Mouse (Mus musculus): ENCODE measurements around the gene Tpcn1. TPM values are rescaled to one million over a fixed set of nuclear protein-coding genes. Genes with fewer than 3 reads are reported as not detected.
A peak's percentile ranks its signal among the peaks of the same experiment; 100 is the strongest.

Tpcn1 gene
- polyA plus RNA-seq, 1 experiment from 2014 or later, result 23.8 TPM

DNA sequence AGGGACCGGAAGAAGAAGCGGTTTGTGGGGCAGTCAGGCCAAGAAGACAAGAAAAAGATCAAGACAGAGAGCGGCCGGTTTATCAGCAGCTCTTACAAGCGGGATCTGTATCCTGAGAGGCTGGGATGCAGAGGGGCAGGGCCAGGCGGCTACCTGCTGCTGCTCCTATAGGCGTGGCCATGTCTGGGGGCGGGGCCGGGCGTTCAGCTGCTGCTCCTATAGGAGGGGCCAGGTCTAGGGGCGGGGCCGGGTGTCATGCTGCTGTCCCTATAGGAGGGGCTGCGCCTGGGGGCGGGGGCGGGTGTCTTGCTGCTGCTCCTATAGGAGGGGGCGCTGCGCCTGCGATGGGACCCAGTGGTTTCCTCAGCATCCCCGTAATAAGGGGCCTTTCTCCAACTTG lies 37.9 kb upstream of the Tpcn1 start:
- peak; percentile 49; the same call in 1 of the 2 replicates for ATAC-seq (ENCODE audit: insufficient read depth, low FRiP score)
- Histone ChIP-seq H3K4me2 (ENCODE audit: low read depth, low read length) (no peak overlapping the region), H3K4me1 (ENCODE audit: control insufficient read depth, insufficient read depth, low read length) (0 out of 2 replicates have a peak, but pooled peaks cover 3% of the 10 kb centered on the region), H3K9ac (ENCODE audit: low read length) (no peak overlapping the region), H3K9me3 (replicated peaks; ENCODE audit: control insufficient read depth, low read length) (no peaks in the 10 kb centered on the region), H3K27me3 (ENCODE audit: control insufficient read depth, insufficient read depth, low read length) (peaks cover 4% of the 10 kb centered on the region; the same call in 1 of the 2 replicates), H3K4me3 (replicated peaks; ENCODE audit: low read length) (no peak overlapping the region), H3K36me3 (ENCODE audit: control insufficient read depth, insufficient read depth, low read length) (peaks cover 21% of the 10 kb centered on the region; the same call in 1 of the 2 replicates), H3K27ac (ENCODE audit: low read length) (no peak overlapping the region)
- 41% methylated on average over 19 of the region's 19 CpGs for WGBS

DNA sequence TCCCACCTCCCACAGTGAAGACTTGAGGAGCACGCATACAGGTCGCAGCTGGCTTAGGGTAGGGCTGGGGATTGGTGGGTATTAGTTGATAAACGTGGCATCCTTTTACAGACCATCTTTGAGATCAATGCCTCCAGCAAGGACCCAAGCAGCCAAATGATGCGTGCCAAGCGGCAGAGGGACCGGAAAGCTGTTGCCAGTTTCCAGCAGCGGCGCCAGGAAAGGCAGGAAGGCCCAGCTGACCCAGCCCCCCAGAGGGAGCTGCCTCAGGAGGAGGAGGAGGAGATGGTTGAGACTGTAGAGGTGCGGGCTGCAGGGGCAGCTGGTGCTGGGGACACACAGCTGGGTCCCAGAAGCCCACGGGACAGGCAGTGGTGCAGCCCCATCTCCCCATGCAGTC lies 36.0 kb upstream of the Tpcn1 start:
- Histone ChIP-seq H3K9me3 (replicated peaks; ENCODE audit: control insufficient read depth, low read length) (no peaks in the 10 kb centered on the region), H3K36me3 (ENCODE audit: control insufficient read depth, insufficient read depth, low read length) (peaks cover 31% of the 10 kb centered on the region), H3K27ac (ENCODE audit: low read length) (no peak overlapping the region), H3K4me2 (ENCODE audit: low read depth, low read length) (no peak overlapping the region), H3K4me1 (ENCODE audit: control insufficient read depth, insufficient read depth, low read length) (0 out of 2 replicates have a peak, but pooled peaks cover 3% of the 10 kb centered on the region), H3K27me3 (ENCODE audit: control insufficient read depth, insufficient read depth, low read length) (no peaks in the 10 kb centered on the region), H3K9ac (ENCODE audit: low read length) (no peak overlapping the region), H3K4me3 (replicated peaks; ENCODE audit: low read length) (no peak overlapping the region)
- 95% methylated on average over 10 of the region's 10 CpGs for WGBS
- no peak for ATAC-seq (ENCODE audit: insufficient read depth, low FRiP score)

DNA sequence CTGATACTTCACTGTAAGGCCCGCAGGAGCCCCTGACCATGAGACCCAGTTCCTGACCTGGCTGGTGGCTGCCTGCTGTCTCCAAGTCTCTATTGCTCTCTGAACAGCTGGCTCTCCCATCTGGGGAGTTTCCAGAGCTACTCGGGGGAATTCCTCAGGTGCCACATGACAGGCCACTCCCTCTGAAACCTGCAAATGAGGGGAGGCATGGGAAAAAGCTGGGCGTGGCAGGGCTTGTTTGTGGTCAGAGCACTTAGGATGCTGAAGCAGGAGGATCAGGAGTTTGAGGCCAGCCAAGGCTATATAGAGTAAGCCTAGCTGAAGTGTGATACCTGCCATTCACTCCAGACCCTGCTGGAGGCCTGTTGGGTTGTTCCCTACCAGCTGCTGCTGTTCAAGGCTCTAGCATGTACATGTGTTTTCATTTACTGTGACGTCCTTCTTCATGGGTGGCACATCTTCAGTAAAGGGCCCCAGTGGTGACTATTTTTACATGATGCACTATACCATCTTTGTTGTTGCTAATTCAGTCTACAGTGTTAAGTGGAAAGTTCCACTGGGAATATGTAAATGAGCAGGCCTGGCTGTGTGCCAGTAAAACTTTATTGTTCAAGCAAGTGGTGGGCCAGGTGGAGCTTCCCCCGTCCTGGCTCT lies 33.9 kb upstream of the Tpcn1 start:
- Histone ChIP-seq H3K9me3 (replicated peaks; ENCODE audit: control insufficient read depth, low read length) (no peaks in the 10 kb centered on the region), H3K4me1 (ENCODE audit: control insufficient read depth, insufficient read depth, low read length) (no peaks in the 10 kb centered on the region), H3K4me3 (replicated peaks; ENCODE audit: low read length) (no peak overlapping the region), H3K27ac (ENCODE audit: low read length) (no peak overlapping the region), H3K9ac (ENCODE audit: low read length) (no peak overlapping the region), H3K27me3 (ENCODE audit: control insufficient read depth, insufficient read depth, low read length) (no peaks in the 10 kb centered on the region), H3K36me3 (ENCODE audit: control insufficient read depth, insufficient read depth, low read length) (peaks cover 42% of the 10 kb centered on the region), H3K4me2 (ENCODE audit: low read depth, low read length) (no peak overlapping the region)
- WGBS, result 74% methylated on average over 5 of the region's 5 CpGs
- no peak for ATAC-seq (ENCODE audit: insufficient read depth, low FRiP score)

DNA sequence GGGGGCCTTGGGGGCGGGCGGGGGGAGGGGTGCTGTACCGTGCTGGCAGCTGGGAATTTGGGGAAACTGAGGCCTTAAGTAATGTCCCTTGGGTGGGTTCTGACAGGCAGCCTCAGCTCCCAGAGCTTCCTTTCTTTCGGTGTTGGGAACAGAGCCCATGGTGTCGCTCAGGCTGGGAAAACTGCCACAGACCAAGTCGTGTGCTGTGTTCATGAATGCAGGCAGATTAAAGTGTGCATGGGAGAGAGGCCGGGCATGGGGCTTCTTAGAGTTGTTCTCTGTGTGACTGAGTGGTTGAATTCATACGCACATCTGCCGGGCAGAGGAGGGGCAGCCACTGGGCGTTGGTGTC lies 33.3 kb upstream of the Tpcn1 start:
- Histone ChIP-seq H3K9me3 (replicated peaks; ENCODE audit: control insufficient read depth, low read length) (no peaks in the 10 kb centered on the region), H3K4me3 (replicated peaks; ENCODE audit: low read length) (no peak overlapping the region), H3K27ac (ENCODE audit: low read length) (no peak overlapping the region), H3K4me2 (ENCODE audit: low read depth, low read length) (no peak overlapping the region), H3K36me3 (ENCODE audit: control insufficient read depth, insufficient read depth, low read length) (peaks cover 47% of the 10 kb centered on the region), H3K27me3 (ENCODE audit: control insufficient read depth, insufficient read depth, low read length) (no peaks in the 10 kb centered on the region), H3K9ac (ENCODE audit: low read length) (no peak overlapping the region), H3K4me1 (ENCODE audit: control insufficient read depth, insufficient read depth, low read length) (no peaks in the 10 kb centered on the region)
- no peak for ATAC-seq (ENCODE audit: insufficient read depth, low FRiP score)
- WGBS, result 91% methylated on average over 10 of the region's 10 CpGs

DNA sequence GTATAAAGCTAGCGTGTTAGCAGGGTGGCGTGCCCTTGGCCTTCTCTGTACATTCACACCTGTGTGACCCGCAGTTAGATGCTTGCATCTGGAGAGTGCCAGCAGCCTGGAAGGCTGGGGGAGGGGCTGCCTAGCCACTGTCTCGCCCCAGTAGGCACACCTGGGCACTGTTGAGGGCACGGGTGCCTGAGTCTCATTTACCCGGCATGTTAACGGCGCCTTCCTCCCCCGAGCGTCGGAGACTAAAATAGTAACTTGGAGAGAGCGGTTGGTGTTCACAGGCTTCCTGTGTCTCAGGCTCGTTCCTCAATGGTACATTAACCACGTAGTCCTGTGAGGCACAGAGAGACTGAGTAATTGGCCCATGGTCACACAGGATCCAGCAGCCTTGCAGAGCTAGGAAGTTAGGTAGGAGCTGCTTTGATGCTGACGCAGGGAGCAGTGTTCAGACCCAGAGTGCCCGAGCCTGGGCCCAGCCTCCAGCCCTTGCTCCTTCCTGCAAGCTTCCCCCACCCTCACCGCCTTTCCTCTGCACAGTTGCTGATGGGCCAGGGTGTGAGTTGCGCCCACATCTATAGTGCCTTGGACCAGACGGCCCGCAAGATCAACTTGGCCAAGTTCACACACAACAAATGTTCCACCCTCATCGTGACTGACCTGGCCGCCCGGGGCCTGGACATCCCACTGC lies 32.7 kb upstream of the Tpcn1 start:
- H3K4me3 ChIP-seq (replicated peaks; ENCODE audit: low read length), result no peak overlapping the region
- no peak overlapping the region for H3K4me2 ChIP-seq (ENCODE audit: low read depth, low read length)
- H3K9me3 ChIP-seq (replicated peaks; ENCODE audit: control insufficient read depth, low read length), result peaks cover under 1% of the 10 kb centered on the region; the same call in 1 of the 2 replicates
- H3K27ac ChIP-seq (ENCODE audit: low read length), result no peak overlapping the region
- no peak for ATAC-seq (ENCODE audit: insufficient read depth, low FRiP score)
- H3K9ac ChIP-seq (ENCODE audit: low read length), result no peak overlapping the region
- peaks cover 47% of the 10 kb centered on the region for H3K36me3 ChIP-seq (ENCODE audit: control insufficient read depth, insufficient read depth, low read length)
- WGBS, result 89% methylated on average over 23 of the region's 23 CpGs
- H3K27me3 ChIP-seq (ENCODE audit: control insufficient read depth, insufficient read depth, low read length), result no peaks in the 10 kb centered on the region
- no peaks in the 10 kb centered on the region for H3K4me1 ChIP-seq (ENCODE audit: control insufficient read depth, insufficient read depth, low read length)

DNA sequence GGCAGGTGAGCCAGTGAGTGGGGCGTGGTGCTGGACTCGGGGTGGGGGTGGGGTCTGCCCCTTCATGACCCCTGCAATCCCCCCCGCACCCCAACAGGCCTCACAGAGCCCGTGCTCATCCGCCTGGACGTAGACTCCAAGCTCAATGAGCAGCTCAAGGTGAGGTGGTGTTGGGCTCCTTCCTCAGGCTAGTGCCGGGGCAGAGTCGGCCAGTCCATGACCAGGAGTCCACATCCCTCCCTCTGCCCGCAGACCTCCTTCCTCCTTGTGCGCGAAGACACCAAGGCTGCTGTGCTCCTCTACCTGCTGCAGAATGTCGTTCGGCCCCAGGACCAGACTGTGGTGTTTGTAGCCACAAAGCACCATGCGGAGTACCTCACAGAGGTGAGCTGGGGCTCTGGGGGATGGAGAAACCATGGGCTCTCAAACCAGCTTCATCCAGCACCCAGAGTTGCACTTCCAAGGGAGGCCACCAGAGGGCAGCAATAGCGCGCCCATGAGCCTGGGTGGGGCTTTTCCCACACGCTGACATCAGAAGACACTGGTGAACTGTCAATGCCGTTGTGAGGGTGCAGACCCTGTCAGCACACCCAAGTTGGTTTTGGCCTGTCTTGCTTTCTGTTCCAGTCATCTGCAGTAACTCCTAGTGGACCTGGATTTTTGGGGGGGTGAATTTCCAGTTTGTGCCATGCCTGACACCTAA lies 32.1 kb upstream of the Tpcn1 start:
- no peak overlapping the region for H3K4me3 ChIP-seq (replicated peaks; ENCODE audit: low read length)
- H3K4me1 ChIP-seq (ENCODE audit: control insufficient read depth, insufficient read depth, low read length), result no peaks in the 10 kb centered on the region
- peaks cover 6% of the 10 kb centered on the region; the same call in 1 of the 2 replicates for H3K9me3 ChIP-seq (replicated peaks; ENCODE audit: control insufficient read depth, low read length)
- H3K9ac ChIP-seq (ENCODE audit: low read length), result no peak overlapping the region
- no peak overlapping the region for H3K27ac ChIP-seq (ENCODE audit: low read length)
- 69% methylated on average over 18 of the region's 18 CpGs for WGBS
- no peaks in the 10 kb centered on the region for H3K27me3 ChIP-seq (ENCODE audit: control insufficient read depth, insufficient read depth, low read length)
- peaks cover 47% of the 10 kb centered on the region for H3K36me3 ChIP-seq (ENCODE audit: control insufficient read depth, insufficient read depth, low read length)
- no peak overlapping the region for H3K4me2 ChIP-seq (ENCODE audit: low read depth, low read length)
- ATAC-seq (ENCODE audit: insufficient read depth, low FRiP score), result no peak

DNA sequence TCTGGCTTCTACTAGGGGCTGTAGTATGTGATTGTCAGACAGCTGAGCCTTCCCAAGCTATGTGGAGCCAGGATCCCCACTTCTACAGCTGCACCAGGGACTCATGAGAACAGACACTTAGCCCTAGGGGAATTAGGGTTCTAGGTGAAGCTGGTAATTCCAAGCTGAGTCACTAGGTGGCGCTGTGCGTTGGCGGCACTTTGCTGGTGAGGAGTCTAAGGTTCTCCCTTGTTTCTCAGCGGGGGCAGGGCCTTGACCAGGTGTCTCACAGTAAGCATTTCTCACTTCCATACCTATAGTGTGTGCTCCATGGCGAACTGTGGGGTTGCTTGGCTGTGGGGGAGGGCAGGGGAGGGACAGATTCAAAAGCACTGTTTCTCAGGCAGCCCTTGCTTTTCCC lies 30.7 kb upstream of the Tpcn1 start:
- H3K9me3 ChIP-seq (replicated peaks; ENCODE audit: control insufficient read depth, low read length), result peaks cover 6% of the 10 kb centered on the region; the same call in 1 of the 2 replicates
- peaks cover 40% of the 10 kb centered on the region for H3K36me3 ChIP-seq (ENCODE audit: control insufficient read depth, insufficient read depth, low read length)
- no peak overlapping the region for H3K27ac ChIP-seq (ENCODE audit: low read length)
- H3K27me3 ChIP-seq (ENCODE audit: control insufficient read depth, insufficient read depth, low read length), result no peaks in the 10 kb centered on the region
- no peak for ATAC-seq (ENCODE audit: insufficient read depth, low FRiP score)
- H3K4me1 ChIP-seq (ENCODE audit: control insufficient read depth, insufficient read depth, low read length), result no peaks in the 10 kb centered on the region
- H3K4me2 ChIP-seq (ENCODE audit: low read depth, low read length), result no peak overlapping the region
- H3K4me3 ChIP-seq (replicated peaks; ENCODE audit: low read length), result no peak overlapping the region
- no peak overlapping the region for H3K9ac ChIP-seq (ENCODE audit: low read length)
- 18% methylated on average over 5 of the region's 5 CpGs for WGBS

DNA sequence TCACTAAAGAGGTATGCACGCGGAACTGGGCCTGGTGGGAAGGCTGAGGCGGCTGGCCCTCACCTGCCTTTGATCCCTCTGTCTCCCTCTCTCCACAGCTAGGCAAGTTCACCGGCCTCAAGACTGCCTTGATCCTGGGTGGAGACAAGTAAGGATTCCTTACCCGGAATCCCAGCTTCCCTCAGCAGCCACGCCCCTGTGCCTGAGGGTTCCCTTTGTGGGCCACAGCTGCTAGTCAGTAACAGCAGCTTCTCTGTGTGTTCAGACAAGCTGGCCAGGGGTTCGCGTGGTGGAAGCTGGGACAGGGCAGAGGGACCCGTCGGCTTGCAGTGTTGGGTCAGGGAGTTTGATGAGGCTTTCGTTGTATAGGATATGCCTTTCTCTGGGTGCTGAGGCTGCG lies 30.3 kb upstream of the Tpcn1 start:
- no peak overlapping the region for H3K4me2 ChIP-seq (ENCODE audit: low read depth, low read length)
- no peak overlapping the region for H3K4me3 ChIP-seq (replicated peaks; ENCODE audit: low read length)
- no peak overlapping the region for H3K9ac ChIP-seq (ENCODE audit: low read length)
- peaks cover 40% of the 10 kb centered on the region for H3K36me3 ChIP-seq (ENCODE audit: control insufficient read depth, insufficient read depth, low read length)
- no peaks in the 10 kb centered on the region for H3K4me1 ChIP-seq (ENCODE audit: control insufficient read depth, insufficient read depth, low read length)
- 81% methylated on average over 12 of the region's 12 CpGs for WGBS
- no peaks in the 10 kb centered on the region for H3K27me3 ChIP-seq (ENCODE audit: control insufficient read depth, insufficient read depth, low read length)
- no peak overlapping the region for H3K27ac ChIP-seq (ENCODE audit: low read length)
- ATAC-seq (ENCODE audit: insufficient read depth, low FRiP score), result no peak
- peaks cover 6% of the 10 kb centered on the region; the same call in 1 of the 2 replicates for H3K9me3 ChIP-seq (replicated peaks; ENCODE audit: control insufficient read depth, low read length)

DNA sequence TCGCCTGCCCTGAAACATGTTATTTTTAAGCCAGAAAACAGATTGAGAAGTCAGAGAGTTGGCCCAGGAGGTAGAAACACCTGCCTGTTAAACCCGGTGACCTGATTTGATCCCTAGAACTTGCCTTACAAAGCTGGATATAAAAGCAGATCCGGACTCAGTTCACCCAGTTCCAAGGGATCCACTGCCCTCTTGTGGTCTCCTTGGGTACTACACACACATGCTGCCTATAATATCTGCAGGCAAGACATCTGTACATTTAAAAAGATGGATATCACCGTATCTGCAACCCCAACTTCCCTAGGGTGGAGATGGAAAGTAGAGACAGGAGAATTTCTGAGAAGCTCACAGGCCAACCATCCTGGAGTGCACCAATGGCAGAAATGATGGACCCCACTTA lies 27.4 kb upstream of the Tpcn1 start:
- 92% methylated on average over 4 of the region's 4 CpGs for WGBS
- Histone ChIP-seq H3K4me3 (replicated peaks; ENCODE audit: low read length) (no peak overlapping the region), H3K36me3 (ENCODE audit: control insufficient read depth, insufficient read depth, low read length) (peaks cover 36% of the 10 kb centered on the region), H3K4me1 (ENCODE audit: control insufficient read depth, insufficient read depth, low read length) (peaks cover 9% of the 10 kb centered on the region), H3K27ac (ENCODE audit: low read length) (no peak overlapping the region), H3K4me2 (ENCODE audit: low read depth, low read length) (no peak overlapping the region), H3K9ac (ENCODE audit: low read length) (no peak overlapping the region), H3K27me3 (ENCODE audit: control insufficient read depth, insufficient read depth, low read length) (no peaks in the 10 kb centered on the region), H3K9me3 (replicated peaks; ENCODE audit: control insufficient read depth, low read length) (peaks cover 6% of the 10 kb centered on the region; the same call in 1 of the 2 replicates)
- ATAC-seq (ENCODE audit: insufficient read depth, low FRiP score), result no peak
